Mouse (Mus musculus): ENCODE data around the gene Trim39. TPM values are rescaled to one million over a fixed set of nuclear protein-coding genes. Genes with fewer than 3 reads are reported as not detected.

The Trim39 gene
- total RNA-seq, 2 experiments from 2014 or later = 25.1 to 27.2 TPM

DNA sequence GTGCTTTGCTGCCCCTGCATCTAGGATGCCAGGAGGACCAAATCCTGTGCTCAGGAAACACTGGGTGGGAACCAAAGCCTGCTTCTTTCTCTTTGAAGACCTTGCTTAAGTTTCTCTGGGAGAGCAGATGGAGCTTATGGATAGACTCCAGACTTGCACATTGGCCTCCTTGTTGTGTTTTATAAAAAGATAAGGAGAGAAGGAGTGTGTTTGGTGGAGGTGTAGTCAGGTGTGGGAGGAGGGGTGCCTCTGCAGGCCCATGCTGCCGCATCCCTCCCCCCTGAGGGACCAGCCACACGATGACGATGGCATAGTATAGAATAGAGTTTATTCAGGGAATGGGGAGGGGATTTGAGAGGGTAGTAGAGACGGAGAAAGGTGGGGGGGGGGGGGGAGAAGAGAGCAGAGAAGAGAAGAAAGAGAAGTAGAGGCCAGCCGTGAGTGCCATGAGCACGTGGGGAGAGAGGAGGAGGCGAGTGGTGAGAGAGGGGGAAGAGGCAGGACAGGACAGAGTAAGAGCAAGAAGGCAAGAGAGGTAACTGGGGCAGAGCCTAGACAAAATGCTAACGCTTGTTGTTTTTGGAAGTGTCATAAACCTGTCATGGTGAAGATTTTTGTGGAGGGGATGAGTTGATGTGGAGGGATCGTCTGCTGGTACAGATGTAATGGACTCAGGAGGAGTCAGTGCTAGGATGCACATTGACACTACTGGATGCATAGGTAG lies 758 bp upstream of the Trim39 start:
- intact Hi-C loops (cut with DNase I) = loop anchor here (10.0 kb wide), 1 partner anchor 772 kb away; the partner anchor contains the start of gene Gabbr1
- Histone ChIP-seq H3K27ac (no peak overlapping the region), H3K4me3 (peak overlapping the region; percentile 88)
- TF ChIP-seq CTCF (IDR thresholded peaks at IDR 0.05) = no peak
- DNase-seq (ENCODE audit: extremely low spot score in 1 of 2, low spot score in 2 of 2) = no peak

DNA sequence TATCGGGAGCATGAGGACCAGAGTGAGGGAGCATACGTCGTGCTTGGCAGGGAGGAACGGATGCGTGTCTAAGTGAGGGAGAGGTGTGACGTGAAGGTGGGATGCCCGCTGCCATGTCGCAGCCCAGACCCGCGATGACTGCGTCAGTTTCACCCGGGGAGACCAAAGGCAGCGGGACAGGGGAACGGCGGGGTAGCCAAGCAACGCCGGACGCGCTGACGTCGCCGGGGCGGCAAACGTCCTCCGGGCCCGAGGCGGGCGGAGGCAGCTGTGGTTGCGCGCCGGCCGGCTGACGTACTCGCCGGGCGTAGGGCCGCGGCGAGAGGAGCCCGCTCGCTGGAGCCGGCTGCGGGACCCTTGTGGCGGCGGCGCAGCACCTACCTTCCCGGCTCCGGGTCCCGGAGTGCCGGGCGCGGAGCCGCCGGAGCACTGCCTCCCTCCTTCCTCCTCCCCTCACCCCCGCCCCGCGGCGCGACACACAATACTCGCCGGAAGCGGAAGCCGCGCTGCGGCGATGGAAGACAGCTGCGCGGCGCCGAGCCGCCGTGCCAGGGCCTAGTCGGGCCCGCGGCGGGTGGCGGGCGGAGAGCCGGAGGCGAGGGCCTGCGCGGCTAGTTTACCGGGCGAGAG lies 976 bp downstream of the Trim39 start:
- peak; percentile 91 for DNase-seq (ENCODE audit: extremely low spot score in 1 of 2, low spot score in 2 of 2)

GRCm38 (mm10) chr17:36265834-36266233 lies 6.2 kb downstream of the Trim39 start:
- no peak overlapping the region for H3K4me3 ChIP-seq
- intact Hi-C loops (cut with DNase I) = no loop called here
- TF ChIP-seq CTCF (IDR thresholded peaks at IDR 0.05) = peak; percentile 34
- no peak overlapping the region for H3K27ac ChIP-seq
- DNase-seq (ENCODE audit: extremely low spot score in 1 of 2, low spot score in 2 of 2) = no peak

More for the DNA sequence above, 976 bp downstream of the Trim39 start:
- intact Hi-C loops (cut with DNase I) = loop anchor here (1.0 to 10.0 kb wide), 3 partner anchors 14 to 774 kb away; partner anchors contain the start of gene Gabbr1
- TF ChIP-seq CTCF (IDR thresholded peaks at IDR 0.05) = no peak
- peak overlapping the region; percentile 88 for H3K4me3 ChIP-seq
- peak overlapping the region; percentile 99 for H3K27ac ChIP-seq

GRCm38 (mm10) chr17:36264273-36264925 lies 7.6 kb downstream of the Trim39 start:
- H3K27ac ChIP-seq = no peak overlapping the region
- DNase-seq (ENCODE audit: extremely low spot score in 1 of 2, low spot score in 2 of 2) = no peak
- no peak overlapping the region for H3K4me3 ChIP-seq
- TF ChIP-seq CTCF (IDR thresholded peaks at IDR 0.05) = no peak
- intact Hi-C loops (cut with DNase I) = no loop called here

DNA sequence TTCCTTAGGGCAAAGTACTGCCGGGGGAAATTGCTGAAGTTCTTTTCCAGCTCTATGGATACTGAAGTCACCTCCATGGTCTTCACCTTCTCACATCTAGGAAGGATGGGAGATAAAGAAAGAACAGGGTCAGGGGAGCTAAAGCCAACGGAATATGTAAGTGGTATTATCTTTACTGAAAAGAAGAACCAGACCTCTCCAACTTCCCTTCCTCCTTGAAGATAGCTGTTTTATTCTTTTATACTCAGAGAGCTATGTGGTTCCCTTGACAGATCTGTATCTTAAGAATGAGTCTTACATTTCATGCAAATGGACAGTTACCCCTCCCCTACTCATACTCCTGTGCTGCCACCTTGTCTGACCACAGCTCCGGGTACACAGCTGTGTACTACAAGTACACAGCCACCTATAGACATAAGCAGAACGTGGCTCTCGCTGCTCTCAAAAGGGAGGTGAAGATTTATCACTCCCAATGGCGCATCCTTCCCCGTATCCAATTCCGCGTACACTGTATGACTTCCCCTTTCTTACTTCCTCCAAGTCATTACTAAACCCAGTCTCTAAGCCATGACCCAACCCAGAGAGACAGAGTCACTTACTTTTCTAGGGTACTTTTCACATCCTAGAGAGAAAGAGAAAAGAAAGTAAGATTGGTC lies 10.4 kb downstream of the Trim39 start:
- intact Hi-C loops (cut with DNase I) = no loop called here
- DNase-seq (ENCODE audit: extremely low spot score in 1 of 2, low spot score in 2 of 2) = no peak
- Histone ChIP-seq H3K4me3 (no peak overlapping the region), H3K27ac (no peak overlapping the region)
- no peak for TF ChIP-seq CTCF (IDR thresholded peaks at IDR 0.05)

- peak within 1 kb of the TSS; percentile 97 for H3K4me3 ChIP-seq
- peak within 1 kb of the TSS; percentile 95 for H3K27ac ChIP-seq
- TF ChIP-seq CTCF (IDR thresholded peaks at IDR 0.05) = no peak
- no peak for DNase-seq (ENCODE audit: extremely low spot score in 1 of 2, low spot score in 2 of 2)
- intact Hi-C loops (cut with DNase I) = loop anchor here (1.0 kb wide), 1 partner anchor 13 kb away; no protein-coding TSS in a partner anchor
Observed at GRCm38 (mm10) chr17:36257969-36258368, 14.1 kb downstream of the Trim39 start, which contains the start of gene Rpp21. Rpp21 (minus strand) TSS chr17:36258069.

DNA sequence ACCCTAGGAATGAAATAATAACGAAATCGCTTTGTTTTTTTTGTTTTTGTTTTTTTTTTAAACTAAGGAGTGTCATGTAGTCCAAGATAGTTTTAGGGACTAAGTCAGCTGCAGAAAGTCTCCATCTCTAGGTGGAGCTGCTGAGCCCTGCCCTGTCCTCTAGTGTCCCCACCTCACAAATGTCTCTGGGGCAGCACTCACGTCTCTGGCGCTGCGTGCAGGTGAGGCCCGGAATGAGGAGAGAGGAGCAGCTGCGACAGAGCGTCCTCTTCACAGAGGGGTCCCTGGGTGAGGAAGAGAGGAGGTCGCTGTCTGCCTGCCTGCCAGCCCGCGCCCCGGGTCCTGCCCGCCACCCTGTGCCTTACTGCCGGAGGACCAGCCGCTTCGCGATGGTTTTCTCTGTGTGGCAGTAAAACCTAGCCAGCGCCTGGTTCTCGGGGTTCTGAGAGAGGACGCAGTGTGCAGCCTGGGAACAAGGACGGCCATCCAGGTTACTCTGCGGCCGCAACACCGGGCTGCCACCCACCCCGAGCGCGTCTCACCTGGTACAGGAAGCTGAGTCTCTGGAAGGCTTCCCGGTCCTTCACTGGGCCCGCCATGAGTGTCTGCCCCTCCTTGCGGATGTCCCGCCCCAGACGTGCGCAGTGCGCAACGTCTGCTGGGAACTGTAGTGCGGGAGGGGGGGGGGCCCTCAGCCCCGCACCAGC lies 14.7 kb downstream of the Trim39 start:
- Histone ChIP-seq H3K27ac (peak overlapping the region; percentile 95), H3K4me3 (peak overlapping the region; percentile 97)
- DNase-seq (ENCODE audit: extremely low spot score in 1 of 2, low spot score in 2 of 2) = peak; percentile 82 to 84
- intact Hi-C loops (cut with DNase I) = loop anchor here (1.0 kb wide), 1 partner anchor 14 kb away; no protein-coding TSS in a partner anchor
- TF ChIP-seq CTCF (IDR thresholded peaks at IDR 0.05) = peak; percentile 76

- DNase-seq (ENCODE audit: extremely low spot score in 1 of 2, low spot score in 2 of 2) = no peak
- no peak overlapping the region for H3K27ac ChIP-seq
- TF ChIP-seq CTCF (IDR thresholded peaks at IDR 0.05) = no peak
- intact Hi-C loops (cut with DNase I) = no loop called here
- H3K4me3 ChIP-seq = no peak overlapping the region
Observed at GRCm38 (mm10) chr17:36253087-36253600, 18.9 kb downstream of the Trim39 start.

DNA sequence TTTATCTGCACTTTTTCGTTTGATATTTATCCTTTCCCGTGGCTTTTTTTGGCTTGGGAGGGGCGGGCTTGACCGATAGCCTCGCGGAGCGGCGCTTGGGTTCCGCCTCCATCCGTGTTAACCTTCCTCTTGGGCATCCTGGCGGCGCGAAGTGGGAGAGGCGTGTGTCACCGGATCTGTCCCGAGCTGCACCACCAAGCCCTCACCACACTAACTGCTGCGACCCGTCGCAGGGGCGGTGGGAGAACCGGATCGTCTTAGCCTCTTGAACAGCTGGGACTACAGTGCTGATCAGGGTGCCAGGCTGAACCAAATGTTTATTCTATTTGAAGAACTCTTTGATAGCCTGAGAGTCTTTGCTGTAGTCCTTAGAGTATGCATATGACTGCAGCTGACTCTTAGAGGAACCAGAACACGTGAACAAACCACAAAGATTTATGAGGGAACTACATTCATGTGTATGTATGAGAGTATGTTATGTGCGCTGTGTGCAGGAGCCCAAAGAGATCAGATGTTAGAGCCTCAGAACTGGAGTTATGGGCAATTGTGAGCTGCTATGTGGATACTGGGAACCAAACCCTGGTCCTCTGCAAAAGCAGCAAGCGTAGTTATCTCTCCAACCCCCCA lies 19.7 kb downstream of the Trim39 start:
- peak overlapping the region; percentile 14; the same call in 1 of the 2 replicates for H3K4me3 ChIP-seq
- DNase-seq (ENCODE audit: extremely low spot score in 1 of 2, low spot score in 2 of 2) = no peak
- intact Hi-C loops (cut with DNase I) = no loop called here
- TF ChIP-seq CTCF (IDR thresholded peaks at IDR 0.05) = no peak
- no peak overlapping the region for H3K27ac ChIP-seq

DNA sequence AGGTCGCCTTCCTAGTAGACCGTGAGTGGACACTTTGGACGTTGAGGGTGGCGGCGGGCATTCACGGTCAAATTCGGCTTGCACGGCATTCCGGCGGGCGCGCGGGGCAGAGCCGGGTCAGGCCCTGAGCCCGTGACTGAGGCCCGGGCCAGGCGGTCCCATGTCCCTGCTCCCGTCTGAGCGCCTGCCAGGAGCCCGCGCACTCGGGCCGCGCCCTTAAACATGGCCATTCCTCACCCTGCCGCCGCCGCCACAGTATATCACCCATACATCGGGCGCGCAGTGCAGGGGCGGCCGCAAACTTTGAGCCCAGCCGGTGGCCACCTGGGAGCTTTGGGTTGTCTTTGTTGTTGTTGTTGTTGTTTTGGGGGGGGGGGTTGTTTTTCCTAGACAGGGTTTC lies 23.2 kb downstream of the Trim39 start:
- no peak for DNase-seq (ENCODE audit: extremely low spot score in 1 of 2, low spot score in 2 of 2)
- intact Hi-C loops (cut with DNase I) = no loop called here
- no peak overlapping the region for H3K4me3 ChIP-seq
- no peak for TF ChIP-seq CTCF (IDR thresholded peaks at IDR 0.05)
- H3K27ac ChIP-seq = no peak overlapping the region
